Mouse (Mus musculus) CH12.LX (cell line): ENCODE measurements around the gene Glyctk. TPM values are rescaled to one million over a fixed set of nuclear protein-coding genes. Genes with fewer than 3 reads are reported as not detected.

Source experiments
- DNase-seq: peaks from one replicate; pipeline ENCODE4 v3.0.0-alpha.2; 2013; ENCODE audit errors: extremely low read depth
- H3K27ac ChIP-seq: 2 replicates; pipeline ENCODE4 v1.5.1; 2012; ENCODE audit warnings: low read depth, mild to moderate bottlenecking, control low read depth, moderate library complexity; ENCODE audit not compliant: insufficient read depth
- H3K27me3 ChIP-seq: replicated peaks from 2 replicates; pipeline ENCODE3; 2012; ENCODE audit warnings: inconsistent platforms
- H3K36me3 ChIP-seq, 2 experiments: replicated peaks in 1 of 2; 2 replicates each; pipeline versions ENCODE3 to v1.6.1; 2012; ENCODE audit warnings: inconsistent platforms in 1 of 2, low read length in 1 of 2, mild to moderate bottlenecking in 1 of 2, mixed read lengths in 1 of 2, moderate library complexity in 1 of 2; ENCODE audit not compliant: control insufficient read depth in 1 of 2, insufficient read depth in 1 of 2
- H3K4me1 ChIP-seq, 2 experiments: 2 replicates each; pipeline ENCODE4 v1.6.1; 2012; ENCODE audit warnings: inconsistent platforms in 1 of 2, moderate library complexity in 1 of 2; ENCODE audit not compliant: insufficient read depth in 2 of 2, control insufficient read depth in 1 of 2
- H3K4me2 ChIP-seq: 2 replicates; pipeline ENCODE4 v1.6.1; 2012; ENCODE audit warnings: low read depth, mild to moderate bottlenecking, control low read depth; ENCODE audit not compliant: poor library complexity, insufficient read depth, severe bottlenecking
- H3K4me3 ChIP-seq, 3 experiments: fragments of 150-350 bp in 1 of 3; sonication (generic) in 1 of 3; replicated peaks in 1 of 3; 2 replicates each; pipeline versions ENCODE3 to v1.5.1; 2011 to 2012; ENCODE audit warnings: low read depth in 2 of 3, low read length in 2 of 3, mild to moderate bottlenecking in 2 of 3, moderate library complexity in 2 of 3, control low read depth in 1 of 3, improper control_type of control experiment in 1 of 3, inconsistent platforms in 1 of 3, mixed read lengths in 1 of 3; ENCODE audit not compliant: poor library complexity in 1 of 3
- H3K79me2 ChIP-seq: replicated peaks from 2 replicates; pipeline ENCODE4 v1.6.1; 2012; ENCODE audit warnings: mild to moderate bottlenecking, moderate library complexity; ENCODE audit not compliant: control insufficient read depth, poor library complexity, insufficient read depth, severe bottlenecking; ENCODE audit errors: extremely low read depth
- H3K9ac ChIP-seq: 2 replicates; pipeline ENCODE4 v1.6.1; 2012; ENCODE audit warnings: low read depth, mild to moderate bottlenecking, control low read depth, moderate library complexity; ENCODE audit not compliant: insufficient read depth
- H3K9me3 ChIP-seq: replicated peaks from 2 replicates; pipeline ENCODE3; 2012; ENCODE audit warnings: low read length, inconsistent platforms, mixed read lengths
- CHD1 ChIP-seq: IDR thresholded peaks from 2 replicates; pipeline ENCODE4 v1.6.1; 2012; ENCODE audit warnings: low read depth, low read length, improper control_type of control experiment, inconsistent platforms
- CTCF ChIP-seq, 2 experiments: IDR thresholded peaks in 1 of 2; conservative IDR thresholded peaks in 1 of 2; 2 replicates each; pipeline ENCODE4 v1.5.1; 2011 to 2012; ENCODE audit warnings: low read depth in 2 of 2, low read length in 2 of 2, improper control_type of control experiment in 1 of 2, inconsistent platforms in 1 of 2, mild to moderate bottlenecking in 1 of 2, moderate library complexity in 1 of 2
- E2F4 ChIP-seq: IDR thresholded peaks from 2 replicates; pipeline ENCODE4 v1.6.1; 2011; ENCODE audit warnings: low read depth, low read length, improper control_type of control experiment; ENCODE audit not compliant: insufficient replicate concordance
- ELF1 ChIP-seq: IDR thresholded peaks from 2 replicates; pipeline ENCODE4 v1.6.1; 2014; ENCODE audit warnings: low read depth, mild to moderate bottlenecking, inconsistent platforms, low read length, improper control_type of control experiment
- GABPA ChIP-seq: IDR thresholded peaks from 2 replicates; pipeline ENCODE4 v1.6.1; 2012; ENCODE audit warnings: low read depth, low read length, improper control_type of control experiment, inconsistent platforms; ENCODE audit not compliant: insufficient replicate concordance
- HCFC1 ChIP-seq: IDR thresholded peaks from 2 replicates; pipeline ENCODE4 v1.6.1; 2012; ENCODE audit warnings: low read depth, mild to moderate bottlenecking, inconsistent platforms, low read length, improper control_type of control experiment
- JUN ChIP-seq: IDR thresholded peaks from 2 replicates; pipeline ENCODE4 v1.6.1; 2011; ENCODE audit warnings: low read depth, mild to moderate bottlenecking, low read length, improper control_type of control experiment, moderate library complexity; ENCODE audit not compliant: insufficient read depth
- MAX ChIP-seq: IDR thresholded peaks from 2 replicates; pipeline ENCODE4 v1.6.1; 2011; ENCODE audit warnings: low read length, improper control_type of control experiment
- MAZ ChIP-seq: IDR thresholded peaks from 2 replicates; pipeline ENCODE4 v1.6.1; 2012; ENCODE audit warnings: low read depth, mild to moderate bottlenecking, inconsistent platforms, low read length, improper control_type of control experiment, moderate library complexity
- MYC ChIP-seq: IDR thresholded peaks from 2 replicates; pipeline ENCODE4 v1.6.1; 2011; ENCODE audit warnings: low read depth, mild to moderate bottlenecking, improper control_type of control experiment, low read length
- NELFE ChIP-seq: IDR thresholded peaks from 2 replicates; pipeline ENCODE4 v1.6.1; 2011; ENCODE audit warnings: low read depth, low read length, improper control_type of control experiment
- POLR2A ChIP-seq: IDR thresholded peaks from 2 replicates; pipeline ENCODE4 v1.6.1; 2011; ENCODE audit warnings: low read depth, mild to moderate bottlenecking, improper control_type of control experiment, low read length
- RAD21 ChIP-seq: IDR thresholded peaks from 2 replicates; pipeline ENCODE4 v1.6.1; 2011; ENCODE audit warnings: low read depth, mild to moderate bottlenecking, low read length, improper control_type of control experiment, moderate library complexity
- SMC3 ChIP-seq: IDR thresholded peaks from 2 replicates; pipeline ENCODE4 v1.6.1; 2011; ENCODE audit warnings: low read depth, low read length, improper control_type of control experiment
- UBTF ChIP-seq: IDR thresholded peaks from 2 replicates; pipeline ENCODE4 v1.6.1; 2012; ENCODE audit warnings: low read depth, mild to moderate bottlenecking, inconsistent platforms, low read length, improper control_type of control experiment, moderate library complexity
- ZKSCAN1 ChIP-seq: IDR thresholded peaks from 2 replicates; pipeline ENCODE4 v1.6.1; 2012; ENCODE audit warnings: low read depth, inconsistent platforms, low read length, improper control_type of control experiment, borderline replicate concordance
- dilution Hi-C: fragments of 300-500 bp; cut with MboI; formaldehyde crosslinking; loops from 2 replicates; pipeline ENCODE4 v1.14.3; 2020; ENCODE audit warnings: low sequenced_read_pairs; ENCODE audit not compliant: extremely low pct_unique_long_range_greater_than_20kb, extremely low pct_ligation_motif_present
- in situ Hi-C: fragments of 300-500 bp; cut with MboI; formaldehyde crosslinking; loops from 3 replicates; pipeline ENCODE4 v1.14.3; 2019; ENCODE audit warnings: low sequenced_read_pairs, low pct_ligation_motif_present, low pct_unique_long_range_greater_than_20kb, mixed read lengths
- polyA plus RNA-seq: library from polyadenylated mRNA; unstranded; fragments of >175 nt; gene quantifications from 2 replicates; pipeline ENCODE4 v1.2.1, GENCODE M21; 2012; ENCODE audit warnings: low read depth; ENCODE audit not compliant: insufficient read length
- total RNA-seq, 2 experiments: library from RNA; depleted of rRNA; stranded (reverse); fragments of 300-350 nt in 1 of 2; fragments of >200 nt in 1 of 2; gene quantifications; 2 replicates each; pipeline ENCODE4 v1.2.3; 2012 to 2014

The Glyctk gene
- total and polyA plus RNA-seq, 3 experiments: 2.8 to 3.0 (median 3.0) TPM

GRCm38 (mm10) chr9:106156921-106157622, 866 bp downstream of the Glyctk start:
- Histone ChIP-seq H3K9me3 (no peaks in the 10 kb centered on the region), H3K36me3 (peaks cover 0 to 22% of the 10 kb centered on the region in 2 experiments), H3K79me2 (no peaks in the 10 kb centered on the region), H3K27ac (no peak overlapping the region), H3K4me2 (no peak overlapping the region), H3K4me3 (no peak overlapping the region), H3K4me1 (peaks cover 0 to 8% of the 10 kb centered on the region in 2 experiments; a peak in 3 of 4 replicates), H3K9ac (no peak overlapping the region), H3K27me3 (peaks cover 6% of the 10 kb centered on the region)
- no peak for TF ChIP-seq E2F4
- TF ChIP-seq MAZ: no peak
- no peak for TF ChIP-seq JUN
- TF ChIP-seq GABPA: no peak
- TF ChIP-seq ZKSCAN1: no peak
- TF ChIP-seq UBTF: no peak
- TF ChIP-seq MAX: no peak
- peak in 1 of 2 experiments; percentile 29; a peak in 2 of 4 replicates for TF ChIP-seq CTCF (conservative IDR thresholded peaks at IDR 0.05 in 1 of 2, IDR thresholded peaks at IDR 0.05 in 1 of 2; ENCODE audit: low read depth in 2 of 2, low read length in 2 of 2)
- no peak for TF ChIP-seq POLR2A
- 0 out of 2 replicates have a peak, but pooled peaks have one; percentile 3 for TF ChIP-seq SMC3
- TF ChIP-seq HCFC1: no peak
- in situ Hi-C loops: loop anchor here (5.0 kb wide), 1 partner anchor 55 kb away; no protein-coding TSS in a partner anchor
- DNase-seq: no peak
- dilution Hi-C loops: no loop called here

- DNase-seq: peak; percentile 81
- Histone ChIP-seq H3K27ac (no peak overlapping the region), H3K4me1 (peaks cover 0 to 8% of the 10 kb centered on the region in 2 experiments; a peak in 3 of 4 replicates), H3K36me3 (peaks cover 0 to 22% of the 10 kb centered on the region in 2 experiments), H3K9ac (no peak overlapping the region), H3K4me2 (no peak overlapping the region), H3K27me3 (peaks cover 7% of the 10 kb centered on the region), H3K4me3 (no peak overlapping the region), H3K9me3 (no peaks in the 10 kb centered on the region), H3K79me2 (no peaks in the 10 kb centered on the region)
- dilution Hi-C loops (no loop called here), in situ Hi-C loops (loop anchor here (5.0 kb wide), 1 partner anchor 56 kb away; no protein-coding TSS in a partner anchor)
- TF ChIP-seq NELFE: 0 out of 2 replicates have a peak, but pooled peaks have one; percentile 35
- 0 out of 2 replicates have a peak, but pooled peaks have one; percentile 25 for TF ChIP-seq MYC
- peak; percentile 86 to 88 for TF ChIP-seq CTCF (conservative IDR thresholded peaks at IDR 0.05 in 1 of 2, IDR thresholded peaks at IDR 0.05 in 1 of 2; ENCODE audit: low read depth in 2 of 2, low read length in 2 of 2)
- 0 out of 2 replicates have a peak, but pooled peaks have one; percentile 11 for TF ChIP-seq ELF1
- TF ChIP-seq SMC3: peak; percentile 69
- no peak for TF ChIP-seq MAZ
- no peak for TF ChIP-seq CHD1
- peak; percentile 74 for TF ChIP-seq RAD21
Measured at GRCm38 (mm10) chr9:106156419-106156818, 1.5 kb downstream of the Glyctk start.
